Mouse (Mus musculus) liver, postnatal 0 days (tissue): ENCODE measurements at regions not wholly inside any gene's neighbourhood (a gene's known extent, or its start where the extent isn't known, plus 50 kb on each side); places are given as distances from the start of the nearest gene placed in this dataset.

Source experiments
- ATAC-seq: fragments of 200-750 bp; cut with Nextera tagmentation; 2 replicates; pipeline ENCODE4 v1.8.0; 2017; ENCODE audit warnings: mild to moderate bottlenecking, moderate library complexity
- DNase-seq: peaks from one replicate; pipeline ENCODE4 v3.0.0-alpha.2; 2016
- H3K27ac ChIP-seq: fragments of 300-500 bp; sonication (generic); 2 replicates; pipeline ENCODE4 v1.5.1; 2014; ENCODE audit warnings: antibody characterized with exemption, moderate library complexity, mild to moderate bottlenecking, low read depth
- H3K27me3 ChIP-seq: fragments of 300-500 bp; sonication (generic); 2 replicates; pipeline ENCODE4 v1.6.1; 2014; ENCODE audit warnings: low read length, control low read depth, mixed read lengths; ENCODE audit not compliant: insufficient read depth
- H3K36me3 ChIP-seq: fragments of 300-500 bp; sonication (generic); replicated peaks from 2 replicates; pipeline ENCODE4 v1.6.1; 2014; ENCODE audit warnings: mild to moderate bottlenecking, control low read depth, low read length, moderate library complexity, mixed read lengths; ENCODE audit not compliant: insufficient read depth
- H3K4me1 ChIP-seq: fragments of 300-500 bp; sonication (generic); 2 replicates; pipeline ENCODE4 v1.6.1; 2014; ENCODE audit warnings: antibody characterized with exemption, mild to moderate bottlenecking, control low read depth; ENCODE audit not compliant: insufficient read depth
- H3K4me2 ChIP-seq: fragments of 300-500 bp; sonication (generic); 2 replicates; pipeline ENCODE4 v1.6.1; 2014; ENCODE audit warnings: low read depth, mild to moderate bottlenecking, low read length, moderate library complexity, mixed read lengths
- H3K4me3 ChIP-seq: fragments of 300-500 bp; sonication (generic); 2 replicates; pipeline ENCODE4 v1.5.1; 2014; ENCODE audit warnings: low read depth, low read length
- H3K9ac ChIP-seq: fragments of 300-500 bp; sonication (generic); replicated peaks from 2 replicates; pipeline ENCODE4 v1.6.1; 2014; ENCODE audit warnings: mild to moderate bottlenecking, moderate library complexity
- H3K9me3 ChIP-seq: fragments of 300-500 bp; sonication (generic); 2 replicates; pipeline ENCODE4 v1.6.1; 2016; ENCODE audit warnings: mild to moderate bottlenecking, control low read depth, low read length, mixed read lengths
- CTCF ChIP-seq: sonication (generic); IDR thresholded peaks from 2 replicates; pipeline ENCODE4 v1.5.1; 2016; ENCODE audit warnings: antibody characterized with exemption, low read depth
- EP300 ChIP-seq: IDR thresholded peaks from 2 replicates; pipeline ENCODE4 v1.6.1; 2016; ENCODE audit warnings: antibody characterized with exemption, low read depth, mild to moderate bottlenecking
- WGBS: fragments of 180-500 bp; shearing (Covaris S2); extraction: QIAGEN DNeasy Blood & Tissue Kit; methylation state at CpG from one replicate; pipeline ENCODE4 v1.1.7; 2014; ENCODE audit not compliant: insufficient replicate concordance; 5-methylcytosine and 5-hydroxymethylcytosine counted together

DNA sequence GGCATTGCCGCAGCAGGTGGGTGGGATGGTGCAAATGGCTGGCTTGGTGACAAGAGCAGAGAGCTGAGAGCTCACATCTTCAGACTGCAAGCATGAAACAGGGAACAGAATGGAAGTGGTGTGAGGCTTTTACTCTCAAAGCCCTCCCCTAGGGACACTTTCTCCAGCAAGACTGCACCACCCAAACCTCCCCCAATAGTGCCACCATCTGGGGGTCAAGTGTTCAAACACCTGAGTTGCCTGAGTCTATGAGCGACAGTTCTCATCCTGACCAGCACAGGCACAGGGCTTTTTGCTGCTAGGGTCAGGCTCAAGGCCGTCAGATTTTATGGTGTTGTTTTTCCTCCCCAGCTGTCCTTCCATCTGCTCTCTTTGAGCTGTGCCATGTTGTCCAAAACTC is 337.9 kb upstream of the Eif4g2 start:
- Histone ChIP-seq H3K9ac (no peak overlapping the region), H3K4me2 (no peak overlapping the region), H3K4me3 (no peak overlapping the region), H3K27ac (no peak overlapping the region), H3K9me3 (no peaks in the 10 kb centered on the region), H3K4me1 (no peaks in the 10 kb centered on the region), H3K36me3 (no peaks in the 10 kb centered on the region), H3K27me3 (no peaks in the 10 kb centered on the region)
- ATAC-seq (no peak), DNase-seq (no peak)
- WGBS: 79% methylated on average over 3 of the region's 3 CpGs
- no peak for TF ChIP-seq CTCF
- no peak for TF ChIP-seq EP300

DNA sequence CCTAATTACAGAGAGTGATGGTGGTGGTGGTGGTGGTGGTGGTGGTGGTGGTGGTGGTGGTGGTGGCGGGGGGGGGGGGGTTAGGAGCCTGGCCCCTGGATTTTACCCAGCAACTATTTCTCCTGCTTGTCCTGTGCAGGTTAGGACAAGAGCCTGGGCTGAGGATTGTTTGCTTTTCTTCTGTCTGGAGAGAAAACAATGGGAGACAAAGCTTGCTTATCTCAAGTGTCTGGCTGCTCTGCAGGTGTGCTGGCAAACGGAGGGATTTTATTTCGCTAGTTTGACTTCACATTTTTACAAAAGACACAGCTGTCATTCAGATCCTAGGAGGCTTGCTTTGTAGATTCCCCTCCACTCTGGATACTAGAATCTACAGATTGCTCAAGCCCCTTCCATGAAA is 334.9 kb upstream of the Eif4g2 start:
- no peak overlapping the region for H3K4me3 ChIP-seq
- no peaks in the 10 kb centered on the region for H3K27me3 ChIP-seq
- H3K36me3 ChIP-seq: no peaks in the 10 kb centered on the region
- H3K4me1 ChIP-seq: no peaks in the 10 kb centered on the region
- H3K4me2 ChIP-seq: no peak overlapping the region
- no peak overlapping the region for H3K9ac ChIP-seq
- 44% methylated on average over 3 of the region's 3 CpGs for WGBS
- H3K27ac ChIP-seq: no peak overlapping the region
- no peak for DNase-seq
- TF ChIP-seq EP300: no peak
- TF ChIP-seq CTCF: no peak
- H3K9me3 ChIP-seq: no peaks in the 10 kb centered on the region
- ATAC-seq: no peak

DNA sequence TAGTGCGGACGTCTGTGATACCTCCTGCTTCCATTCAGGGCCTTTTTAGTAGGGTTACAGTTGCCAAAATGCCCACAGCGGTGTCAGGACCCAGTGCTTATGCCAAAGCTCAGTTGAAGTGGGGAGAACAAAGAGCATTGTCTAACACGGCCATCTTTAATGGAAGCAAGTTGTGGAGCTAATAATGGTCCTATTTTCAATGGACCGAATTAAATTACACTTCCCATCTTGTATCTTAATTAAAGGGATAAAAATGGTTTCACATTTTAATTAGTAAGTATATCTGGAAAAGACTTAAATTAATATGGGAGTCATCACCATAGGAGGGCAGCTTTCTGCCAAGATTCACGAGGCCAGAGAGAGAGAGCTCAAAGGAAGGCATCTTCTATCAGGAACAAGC is 333.2 kb upstream of the Eif4g2 start:
- H3K4me2 ChIP-seq: no peak overlapping the region
- 74% methylated on average over 6 of the region's 6 CpGs for WGBS
- TF ChIP-seq EP300: no peak
- no peak for TF ChIP-seq CTCF
- no peaks in the 10 kb centered on the region for H3K4me1 ChIP-seq
- H3K27ac ChIP-seq: no peak overlapping the region
- no peak overlapping the region for H3K9ac ChIP-seq
- H3K36me3 ChIP-seq: no peaks in the 10 kb centered on the region
- no peak overlapping the region for H3K4me3 ChIP-seq
- DNase-seq: no peak
- no peaks in the 10 kb centered on the region for H3K27me3 ChIP-seq
- no peaks in the 10 kb centered on the region for H3K9me3 ChIP-seq
- no peak for ATAC-seq

- Histone ChIP-seq H3K9ac (no peak overlapping the region), H3K4me3 (no peak overlapping the region), H3K4me2 (no peak overlapping the region), H3K36me3 (no peaks in the 10 kb centered on the region), H3K27me3 (no peaks in the 10 kb centered on the region), H3K9me3 (no peaks in the 10 kb centered on the region), H3K4me1 (no peaks in the 10 kb centered on the region), H3K27ac (no peak overlapping the region)
- no peak for DNase-seq
- 29% methylated on average over 4 of the region's 4 CpGs for whole genome bisulfite sequencing
- no peak for ATAC-seq
- no peak for TF ChIP-seq EP300
- no peak for TF ChIP-seq CTCF
Measured at GRCm38 (mm10) chr7:111413745-111414144, 330.9 kb upstream of the Eif4g2 start.

GRCm38 (mm10) chr7:111412957-111413356 is 330.1 kb upstream of the Eif4g2 start:
- no peak for ATAC-seq
- no peak for DNase-seq

GRCm38 (mm10) chr7:111411386-111411960 is 328.6 kb upstream of the Eif4g2 start:
- no peaks in the 10 kb centered on the region for H3K36me3 ChIP-seq
- ATAC-seq (no peak), DNase-seq (no peak)
- H3K27ac ChIP-seq: no peak overlapping the region
- no peak overlapping the region for H3K4me3 ChIP-seq
- no peak overlapping the region for H3K4me2 ChIP-seq
- 83% methylated on average over 5 of the region's 5 CpGs for WGBS
- H3K27me3 ChIP-seq: no peaks in the 10 kb centered on the region
- H3K4me1 ChIP-seq: no peaks in the 10 kb centered on the region
- H3K9me3 ChIP-seq: no peaks in the 10 kb centered on the region
- no peak for TF ChIP-seq CTCF
- TF ChIP-seq EP300: no peak
- H3K9ac ChIP-seq: no peak overlapping the region

More at GRCm38 (mm10) chr7:111412957-111413356, 330.1 kb upstream of the Eif4g2 start:
- Histone ChIP-seq H3K27ac (no peak overlapping the region), H3K9ac (no peak overlapping the region), H3K4me2 (no peak overlapping the region), H3K4me1 (no peaks in the 10 kb centered on the region), H3K27me3 (no peaks in the 10 kb centered on the region), H3K4me3 (no peak overlapping the region), H3K36me3 (no peaks in the 10 kb centered on the region), H3K9me3 (no peaks in the 10 kb centered on the region)
- TF ChIP-seq EP300 (no peak), CTCF (no peak)
- 76% methylated on average over 2 of the region's 2 CpGs for WGBS

GRCm38 (mm10) chr7:111395972-111396371 is 313.1 kb upstream of the Eif4g2 start:
- Histone ChIP-seq H3K9me3 (no peaks in the 10 kb centered on the region), H3K4me3 (no peak overlapping the region), H3K4me2 (no peak overlapping the region), H3K4me1 (no peaks in the 10 kb centered on the region), H3K27ac (no peak overlapping the region), H3K27me3 (no peaks in the 10 kb centered on the region), H3K9ac (no peak overlapping the region), H3K36me3 (no peaks in the 10 kb centered on the region)
- TF ChIP-seq EP300: no peak
- TF ChIP-seq CTCF: no peak
- DNase-seq: no peak
- 50% methylated on average over 2 of the region's 2 CpGs for WGBS
- no peak for ATAC-seq
